12 mouse cellular contexts compared by ENCODE assay signal in the genomic region with DNA sequence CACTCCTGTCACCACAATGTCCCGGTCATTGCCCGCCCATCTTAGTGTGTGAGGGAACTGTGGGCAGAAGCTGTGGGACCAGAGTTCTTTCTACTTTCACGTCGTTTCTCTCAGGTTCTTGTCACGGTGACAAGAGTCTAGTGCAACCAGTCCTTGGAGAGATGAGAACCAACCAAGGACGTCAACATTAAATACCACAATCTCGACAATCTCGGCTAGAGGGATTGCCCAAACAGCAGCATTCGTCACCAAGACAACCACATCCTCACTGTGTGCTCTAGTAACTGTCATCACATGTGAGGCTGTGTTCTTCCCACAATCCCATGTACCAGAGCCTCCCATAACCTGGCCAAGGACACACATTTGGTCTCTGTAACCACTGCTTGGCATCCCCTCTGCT.
A peak's percentile ranks its signal among the peaks of the same experiment; 100 is the strongest.
DNase-seq lines count a peak whose midpoint lies in the region; ATAC-seq lines count a peak whose summit lies in the region.
"Had no signal": no experiment of that assay in that cellular context is flagged by ENCODE, and none has a peak within 500 bp of the region (broad histone marks: within the 10 kb centered on the region; RNA-seq: fewer than 3 reads in every experiment).

No protein-coding gene starts in this region.

- no peak overlapping the region for H3K4me3 ChIP-seq in kidney, embryonic 16.5 days (ENCODE audit: low read length)
- no peak overlapping the region for H3K4me3 ChIP-seq in liver, embryonic 12.5 days
- H3K4me3 ChIP-seq: hindbrain, embryonic 15.5 days; liver, embryonic 15.5 days had no signal

- no peak for DNase-seq in kidney, adult 9 months
- DNase-seq in 416B (ENCODE audit: low read depth), result peak; percentile 73
- peak; percentile 80 for DNase-seq in CD4-positive, CD25-positive, alpha-beta regulatory T cell, adult 2 months (ENCODE audit: low read depth, low spot score)
- DNase-seq in right cerebral cortex, postnatal 4 days, result no peak
- DNase-seq in ovary, postnatal 36 days (ENCODE audit: low spot score), result no peak
- no peak for DNase-seq in Muller cell, postnatal 12 days (ENCODE audit: inconsistent ontology term)
- DNase-seq: cerebellum, adult 8-10 months; right cerebral cortex, adult 18-20 months had no signal

- no peaks in the 10 kb centered on the region for H3K9me3 ChIP-seq in kidney, embryonic 16.5 days (ENCODE audit: low read length)
- H3K9me3 ChIP-seq in liver, embryonic 12.5 days (replicated peaks), result no peaks in the 10 kb centered on the region
- H3K9me3 ChIP-seq: hindbrain, embryonic 15.5 days; liver, embryonic 15.5 days had no signal

- H3K4me1 ChIP-seq in kidney, embryonic 16.5 days (ENCODE audit: insufficient read depth, low read length), result peaks cover 14% of the 10 kb centered on the region
- H3K4me1 ChIP-seq in liver, embryonic 12.5 days, result peaks cover 32% of the 10 kb centered on the region
- H3K4me1 ChIP-seq: hindbrain, embryonic 15.5 days had no signal

- WGBS in kidney, embryonic 16.5 days, result 79% methylated on average over 9 of the region's 9 CpGs
- 27% methylated on average over 9 of the region's 9 CpGs for WGBS in liver, embryonic 12.5 days (ENCODE audit: insufficient replicate concordance)

- H3K27me3 ChIP-seq in kidney, embryonic 16.5 days (ENCODE audit: insufficient read depth, low read length), result no peaks in the 10 kb centered on the region
- no peaks in the 10 kb centered on the region for H3K27me3 ChIP-seq in liver, embryonic 12.5 days (replicated peaks)
- H3K27me3 ChIP-seq: hindbrain, embryonic 15.5 days; liver, embryonic 15.5 days had no signal

- no peak for ATAC-seq in kidney, embryonic 16.5 days (ENCODE audit: low FRiP score, low TSS enrichment)
- no peak for ATAC-seq in liver, embryonic 12.5 days

- no peaks in the 10 kb centered on the region for H3K36me3 ChIP-seq in kidney, embryonic 16.5 days (ENCODE audit: insufficient read depth, low read length)
- H3K36me3 ChIP-seq in liver, embryonic 12.5 days, result no peaks in the 10 kb centered on the region
- H3K36me3 ChIP-seq: hindbrain, embryonic 15.5 days; liver, embryonic 15.5 days had no signal

- H3K9ac ChIP-seq in kidney, embryonic 16.5 days (replicated peaks; ENCODE audit: low read length), result no peak overlapping the region
- H3K9ac ChIP-seq in liver, embryonic 12.5 days, result no peak overlapping the region
- H3K9ac ChIP-seq: hindbrain, embryonic 15.5 days; liver, embryonic 15.5 days had no signal

- H3K27ac ChIP-seq in kidney, embryonic 16.5 days (ENCODE audit: low read length), result peak overlapping the region; percentile 54
- H3K27ac ChIP-seq in liver, embryonic 12.5 days, result peak overlapping the region; percentile 27; the same call in 1 of the 2 replicates
- H3K27ac ChIP-seq: hindbrain, embryonic 15.5 days; liver, embryonic 15.5 days had no signal

- no peak overlapping the region for H3K4me2 ChIP-seq in kidney, embryonic 16.5 days (replicated peaks; ENCODE audit: low read depth, low read length)
- H3K4me2 ChIP-seq in liver, embryonic 12.5 days, result no peak overlapping the region
- H3K4me2 ChIP-seq: hindbrain, embryonic 15.5 days; liver, embryonic 15.5 days had no signal

Comparison
In these comparisons a context has a peak if more than half of its experiments do, and no peak if none do; other contexts are left out.
1. DNase-seq: peak in 416B (single experiment) and CD4-positive, CD25-positive, alpha-beta regulatory T cell, adult 2 months (single experiment); none in kidney, adult 9 months (single experiment), right cerebral cortex, postnatal 4 days (single experiment), ovary, postnatal 36 days (single experiment) and Muller cell, postnatal 12 days (single experiment).